Mouse (Mus musculus): ENCODE results near the gene Samd4. TPM values are rescaled to one million over a fixed set of nuclear protein-coding genes. Genes with fewer than 3 reads are reported as not detected.

The Samd4 gene
- 0.50 and 0.52 TPM in 2 replicates for polyA plus RNA-seq (2015; fragmentation: Nextera tagmentation; extraction: Ambion mirVana)

DNA sequence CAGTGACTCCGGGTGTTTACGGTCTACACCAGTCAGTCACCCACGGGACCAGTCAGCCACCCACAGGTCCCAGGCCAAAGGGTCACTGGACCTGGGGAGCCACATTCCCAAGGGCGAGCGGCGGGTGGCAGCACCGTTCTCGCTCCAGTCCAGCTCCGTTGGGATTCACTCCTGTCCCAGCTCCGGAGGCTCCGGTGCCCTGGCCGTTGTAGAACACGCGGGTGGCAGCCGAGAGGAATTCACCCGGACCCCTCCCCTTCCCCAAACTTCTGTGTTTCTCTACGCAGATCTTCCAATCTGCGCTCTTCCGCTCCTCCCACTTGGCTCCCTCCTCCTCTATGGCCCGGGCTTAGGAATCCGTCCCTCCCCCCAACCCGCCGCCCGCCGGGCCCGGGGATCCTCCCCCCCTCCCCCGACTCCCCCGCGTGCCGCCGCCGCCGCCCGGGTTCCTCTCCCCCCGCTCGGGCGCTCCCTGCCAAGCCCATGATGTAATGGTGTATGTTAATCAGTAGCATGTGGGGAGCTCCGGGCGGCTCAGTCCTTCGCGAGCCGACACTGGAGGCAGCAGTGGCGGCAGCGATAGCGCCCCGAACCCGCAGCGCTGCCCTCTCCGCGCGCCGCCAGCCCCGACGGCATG is at the start of gene Samd4:
Gene Samd4, plus strand, starts transcription at position 424 of the 637 bp plus-strand sequence.
- no peak within 1 kb of the TSS for H3K27ac ChIP-seq
- ATAC-seq (ENCODE audit: low read depth) (peak; percentile 62), DNase-seq (no peak)
- peak within 1 kb of the TSS; percentile 39 for H3K9ac ChIP-seq
- H3K4me3 ChIP-seq (replicated peaks), result peak within 1 kb of the TSS; percentile 55
- H3K27me3 ChIP-seq, result peaks cover 80% of the 10 kb centered on the region
- WGBS (ENCODE audit: insufficient replicate concordance), result 1% methylated on average over 39 of the region's 54 CpGs
- peak within 1 kb of the TSS; percentile 61 for H3K4me2 ChIP-seq
- H3K36me3 ChIP-seq, result no peaks in the 10 kb centered on the region
- H3K4me1 ChIP-seq (replicated peaks), result peaks cover 11% of the 10 kb centered on the region
- H3K9me3 ChIP-seq (replicated peaks), result no peaks in the 10 kb centered on the region

DNA sequence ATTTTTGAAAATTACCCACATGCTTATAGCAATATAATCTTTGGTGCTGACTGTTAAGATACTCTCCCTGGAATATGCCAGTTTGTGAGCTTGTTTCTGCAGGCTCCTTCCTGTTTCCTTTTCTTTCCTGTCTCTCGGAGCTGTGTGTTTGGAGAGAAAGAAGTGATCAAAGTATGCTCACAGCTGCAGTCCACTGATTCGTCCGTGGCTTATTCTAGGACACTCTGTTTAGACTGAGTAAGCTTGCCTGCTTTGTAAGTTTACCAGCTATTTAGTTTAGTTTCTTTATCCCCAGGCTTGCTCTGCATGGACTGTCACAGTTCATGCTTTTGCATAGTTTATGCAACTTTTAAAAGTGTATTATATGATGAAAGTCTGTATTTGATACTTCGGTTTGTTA is 43.3 kb upstream of the Samd4 start:
- H3K4me2 ChIP-seq, result no peak overlapping the region
- H3K9ac ChIP-seq, result no peak overlapping the region
- no peak overlapping the region for H3K27ac ChIP-seq
- 57% methylated on average over 4 of the region's 4 CpGs for WGBS (ENCODE audit: insufficient replicate concordance)
- no peak overlapping the region for H3K4me3 ChIP-seq (replicated peaks)
- no peaks in the 10 kb centered on the region for H3K27me3 ChIP-seq
- DNase-seq, result no peak
- peaks cover 29% of the 10 kb centered on the region for H3K36me3 ChIP-seq
- H3K9me3 ChIP-seq (replicated peaks), result no peaks in the 10 kb centered on the region
- no peaks in the 10 kb centered on the region for H3K4me1 ChIP-seq (replicated peaks)
- ATAC-seq (ENCODE audit: low read depth), result no peak

GRCm38 (mm10) chr14:46845706-46846105 is 36.9 kb upstream of the Samd4 start:
- no peak for ATAC-seq (ENCODE audit: low read depth)
- Histone ChIP-seq H3K27ac (no peak overlapping the region), H3K4me2 (no peak overlapping the region), H3K9ac (no peak overlapping the region), H3K27me3 (no peaks in the 10 kb centered on the region), H3K4me3 (replicated peaks) (no peak overlapping the region), H3K4me1 (replicated peaks) (no peaks in the 10 kb centered on the region), H3K9me3 (replicated peaks) (no peaks in the 10 kb centered on the region), H3K36me3 (peaks cover 24% of the 10 kb centered on the region)
- no peak for DNase-seq
- WGBS (ENCODE audit: insufficient replicate concordance), result 73% methylated on average over 11 of the region's 11 CpGs

DNA sequence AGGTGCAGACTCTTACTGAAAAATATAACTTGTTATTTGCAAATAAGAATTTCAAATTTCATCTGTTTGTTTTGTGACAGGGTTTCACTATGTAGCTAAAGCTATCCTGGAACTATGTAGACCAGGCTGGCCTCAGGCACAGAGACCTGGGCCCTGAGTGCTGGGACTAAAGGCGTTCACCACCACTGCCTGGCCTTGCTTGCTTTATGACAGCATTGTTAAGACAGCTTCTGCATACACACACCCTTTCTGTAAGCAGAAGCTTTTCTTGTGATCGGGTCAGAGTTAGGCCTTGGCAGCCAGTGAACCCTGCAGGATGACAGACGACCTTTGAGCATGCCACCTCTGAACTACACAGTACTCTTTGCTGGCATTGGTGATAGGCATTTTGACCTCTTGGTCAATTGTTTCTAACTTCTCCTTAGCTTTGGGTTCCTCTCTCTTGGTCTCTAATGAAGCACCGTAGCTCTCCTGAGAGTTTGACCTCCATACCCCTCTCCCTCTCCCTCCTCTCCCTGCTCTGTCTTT is 34.5 kb upstream of the Samd4 start:
- Histone ChIP-seq H3K4me2 (no peak overlapping the region), H3K4me1 (replicated peaks) (no peaks in the 10 kb centered on the region), H3K27ac (no peak overlapping the region), H3K27me3 (no peaks in the 10 kb centered on the region), H3K9ac (no peak overlapping the region), H3K4me3 (replicated peaks) (no peak overlapping the region), H3K36me3 (peaks cover 5% of the 10 kb centered on the region; the same call in 1 of the 2 replicates), H3K9me3 (replicated peaks) (no peaks in the 10 kb centered on the region)
- DNase-seq, result no peak
- 74% methylated on average over 4 of the region's 4 CpGs for WGBS (ENCODE audit: insufficient replicate concordance)
- no peak for ATAC-seq (ENCODE audit: low read depth)

- 79% methylated on average over 5 of the region's 5 CpGs for WGBS (ENCODE audit: insufficient replicate concordance)
- Histone ChIP-seq H3K36me3 (peaks cover 8% of the 10 kb centered on the region), H3K4me1 (replicated peaks) (no peaks in the 10 kb centered on the region), H3K27me3 (no peaks in the 10 kb centered on the region), H3K9ac (no peak overlapping the region), H3K4me3 (replicated peaks) (no peak overlapping the region), H3K27ac (no peak overlapping the region), H3K4me2 (no peak overlapping the region), H3K9me3 (replicated peaks) (no peaks in the 10 kb centered on the region)
- ATAC-seq (ENCODE audit: low read depth), result no peak
- DNase-seq, result no peak
These were observed 33.9 kb upstream of the Samd4 start for GRCm38 (mm10) chr14:46848736-46849135.

DNA sequence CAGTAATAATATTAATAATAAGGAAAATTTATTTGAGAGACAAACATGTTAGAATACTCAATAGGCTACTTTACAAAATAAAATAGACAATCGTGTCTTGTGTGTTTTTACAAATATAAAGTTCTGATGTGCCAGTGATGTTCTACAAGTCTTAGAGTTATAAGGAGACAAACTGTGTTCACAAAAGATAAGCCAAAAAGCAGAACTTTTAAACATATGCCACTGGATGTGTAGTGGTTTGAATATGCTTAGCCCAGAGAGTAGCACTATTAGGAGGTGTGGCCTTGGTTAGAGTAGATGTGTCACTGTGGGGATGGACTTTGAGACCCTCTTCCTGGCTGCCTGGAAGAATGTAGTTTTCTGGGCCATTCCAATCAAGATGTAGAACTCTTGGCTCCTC is 32.9 kb upstream of the Samd4 start:
- ATAC-seq (ENCODE audit: low read depth), result no peak
- H3K4me3 ChIP-seq (replicated peaks), result no peak overlapping the region
- H3K4me2 ChIP-seq, result no peak overlapping the region
- no peaks in the 10 kb centered on the region for H3K27me3 ChIP-seq
- H3K4me1 ChIP-seq (replicated peaks), result no peaks in the 10 kb centered on the region
- H3K9me3 ChIP-seq (replicated peaks), result no peaks in the 10 kb centered on the region
- no peak overlapping the region for H3K9ac ChIP-seq
- H3K36me3 ChIP-seq, result peaks cover 13% of the 10 kb centered on the region
- no peak for DNase-seq
- WGBS (ENCODE audit: insufficient replicate concordance), result 54% methylated on average over 1 of the region's 1 CpGs
- H3K27ac ChIP-seq, result no peak overlapping the region

DNA sequence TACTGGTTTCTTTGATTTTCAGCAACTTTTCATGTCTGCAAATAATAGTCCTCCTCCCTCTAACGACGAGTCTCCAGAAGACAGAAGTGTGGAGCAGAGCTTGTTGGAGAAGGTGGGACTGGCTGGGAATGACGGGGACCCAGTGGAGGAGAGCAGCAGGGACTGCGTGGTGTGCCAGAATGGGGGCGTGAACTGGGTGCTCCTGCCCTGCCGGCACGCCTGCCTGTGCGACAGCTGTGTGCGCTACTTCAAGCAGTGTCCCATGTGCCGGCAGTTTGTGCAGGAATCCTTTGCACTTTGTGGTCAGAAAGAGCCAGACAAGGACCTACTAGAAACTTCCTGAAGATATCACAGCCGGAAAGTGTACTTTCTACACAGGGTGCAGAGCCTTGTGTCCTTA is 29.0 kb upstream of the Samd4 start:
- no peak for ATAC-seq (ENCODE audit: low read depth)
- WGBS (ENCODE audit: insufficient replicate concordance), result 74% methylated on average over 11 of the region's 11 CpGs

DNA sequence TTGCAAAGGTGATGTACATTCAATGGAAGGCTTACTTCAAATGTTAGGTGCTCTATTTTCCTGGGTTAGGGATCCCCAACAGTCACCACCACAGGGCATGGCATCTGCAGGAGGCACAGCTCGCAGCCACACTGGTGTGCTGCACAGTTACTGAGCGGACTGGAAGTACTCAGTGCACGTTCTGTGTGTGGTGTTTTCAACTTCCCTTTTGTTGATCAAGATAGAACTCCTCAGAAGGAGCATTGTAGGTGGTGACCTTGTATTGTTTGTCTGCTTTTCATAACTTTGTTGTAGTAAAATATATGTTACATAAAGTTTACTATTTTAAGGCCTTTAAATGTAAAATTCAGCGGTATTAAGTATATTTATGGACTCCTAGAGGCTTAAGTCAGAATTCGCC is 19.7 kb upstream of the Samd4 start:
- H3K27ac ChIP-seq, result no peak overlapping the region
- H3K4me2 ChIP-seq, result no peak overlapping the region
- no peaks in the 10 kb centered on the region for H3K4me1 ChIP-seq (replicated peaks)
- no peaks in the 10 kb centered on the region for H3K27me3 ChIP-seq
- H3K4me3 ChIP-seq (replicated peaks), result no peak overlapping the region
- no peaks in the 10 kb centered on the region for H3K36me3 ChIP-seq
- 61% methylated on average over 5 of the region's 5 CpGs for WGBS (ENCODE audit: insufficient replicate concordance)
- H3K9ac ChIP-seq, result no peak overlapping the region
- no peak for ATAC-seq (ENCODE audit: low read depth)
- H3K9me3 ChIP-seq (replicated peaks), result no peaks in the 10 kb centered on the region
- DNase-seq, result no peak

More for the DNA sequence above, 29.0 kb upstream of the Samd4 start:
- H3K27ac ChIP-seq, result no peak overlapping the region
- no peaks in the 10 kb centered on the region for H3K4me1 ChIP-seq (replicated peaks)
- H3K9me3 ChIP-seq (replicated peaks), result no peaks in the 10 kb centered on the region
- H3K9ac ChIP-seq, result no peak overlapping the region
- H3K27me3 ChIP-seq, result no peaks in the 10 kb centered on the region
- no peak overlapping the region for H3K4me2 ChIP-seq
- H3K36me3 ChIP-seq, result peaks cover 8% of the 10 kb centered on the region
- no peak for DNase-seq
- no peak overlapping the region for H3K4me3 ChIP-seq (replicated peaks)

GRCm38 (mm10) chr14:46880935-46881334 is 1.7 kb upstream of the Samd4 start:
- H3K9me3 ChIP-seq (replicated peaks), result no peaks in the 10 kb centered on the region
- no peak overlapping the region for H3K9ac ChIP-seq
- WGBS (ENCODE audit: insufficient replicate concordance), result 3% methylated on average over 10 of the region's 10 CpGs
- H3K27me3 ChIP-seq, result peaks cover 67% of the 10 kb centered on the region
- H3K36me3 ChIP-seq, result no peaks in the 10 kb centered on the region
- ATAC-seq (ENCODE audit: low read depth), result no peak
- no peak overlapping the region for H3K4me2 ChIP-seq
- no peak overlapping the region for H3K4me3 ChIP-seq (replicated peaks)
- DNase-seq, result no peak
- no peak overlapping the region for H3K27ac ChIP-seq
- peaks cover 11% of the 10 kb centered on the region for H3K4me1 ChIP-seq (replicated peaks)

- Histone ChIP-seq H3K27me3 (peaks cover 72% of the 10 kb centered on the region), H3K9ac (peak overlapping the region; percentile 39), H3K4me1 (replicated peaks) (peaks cover 11% of the 10 kb centered on the region), H3K4me3 (replicated peaks) (peak overlapping the region; percentile 55), H3K9me3 (replicated peaks) (no peaks in the 10 kb centered on the region), H3K27ac (no peak overlapping the region), H3K36me3 (no peaks in the 10 kb centered on the region), H3K4me2 (peak overlapping the region; percentile 61)
- ATAC-seq (ENCODE audit: low read depth) (peak; percentile 12; the same call in 1 of the 2 replicates), DNase-seq (no peak)
- 9% methylated on average over 40 of the region's 40 CpGs for WGBS (ENCODE audit: insufficient replicate concordance)
These were observed 848 bp upstream of the Samd4 start for GRCm38 (mm10) chr14:46881581-46882430.

- H3K27ac ChIP-seq, result no peak overlapping the region
- peaks cover 81% of the 10 kb centered on the region for H3K27me3 ChIP-seq
- no peak for DNase-seq
These were observed 615 bp downstream of the Samd4 start for GRCm38 (mm10) chr14:46883068-46883870.

More at GRCm38 (mm10) chr14:46883068-46883870, 615 bp downstream of the Samd4 start:
- peak overlapping the region; percentile 61 for H3K4me2 ChIP-seq
- no peak for ATAC-seq (ENCODE audit: low read depth)
- peaks cover 11% of the 10 kb centered on the region for H3K4me1 ChIP-seq (replicated peaks)
- peak overlapping the region; percentile 55 for H3K4me3 ChIP-seq (replicated peaks)
- H3K9me3 ChIP-seq (replicated peaks), result no peaks in the 10 kb centered on the region
- H3K9ac ChIP-seq, result peak overlapping the region; percentile 39; the same call in 1 of the 2 replicates
- H3K36me3 ChIP-seq, result no peaks in the 10 kb centered on the region
- WGBS (ENCODE audit: insufficient replicate concordance), result 1% methylated on average over 66 of the region's 70 CpGs
